Mouse (Mus musculus): ENCODE results near the gene Etnppl.
A peak's percentile ranks its signal among the peaks of the same experiment; 100 is the strongest.

Gene Etnppl

DNA sequence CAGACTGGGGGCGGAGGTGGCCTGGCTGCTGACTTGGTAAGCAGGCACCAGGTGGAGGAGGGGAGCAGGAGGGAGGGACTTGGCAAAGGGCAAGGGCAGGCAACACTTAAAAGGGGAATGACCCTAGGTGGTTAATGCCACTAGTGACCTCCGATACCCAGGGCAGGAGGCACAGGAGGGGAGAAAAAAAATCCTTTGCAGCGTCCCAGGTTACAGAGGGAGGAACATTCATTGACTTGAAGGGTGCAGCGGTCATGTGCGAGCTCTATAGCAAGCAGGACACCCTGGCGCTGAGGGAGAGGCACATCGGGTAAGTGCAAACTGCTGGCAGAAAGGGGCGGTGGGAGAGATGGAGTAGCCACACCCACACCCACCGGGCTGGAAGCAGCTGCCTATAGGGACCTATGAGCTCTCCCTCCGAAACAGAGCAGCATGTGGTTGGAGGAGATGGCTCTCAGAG is at the start of gene Etnppl:
Etnppl (plus strand) TSS at position 10 of the 460 bp plus-strand sequence.
- DNase-seq (ENCODE audit: low spot score), result no peak

- DNase-seq (ENCODE audit: low spot score), result no peak
These were observed 48.7 kb upstream of the Etnppl start for GRCm38 (mm10) chr3:130568331-130569095.

GRCm38 (mm10) chr3:130573243-130573642 is 44.0 kb upstream of the Etnppl start:
- DNase-seq (ENCODE audit: low spot score), result no peak

- DNase-seq (ENCODE audit: low spot score), result peak; percentile 23
These were observed 42.6 kb upstream of the Etnppl start for GRCm38 (mm10) chr3:130574652-130575051.

DNA sequence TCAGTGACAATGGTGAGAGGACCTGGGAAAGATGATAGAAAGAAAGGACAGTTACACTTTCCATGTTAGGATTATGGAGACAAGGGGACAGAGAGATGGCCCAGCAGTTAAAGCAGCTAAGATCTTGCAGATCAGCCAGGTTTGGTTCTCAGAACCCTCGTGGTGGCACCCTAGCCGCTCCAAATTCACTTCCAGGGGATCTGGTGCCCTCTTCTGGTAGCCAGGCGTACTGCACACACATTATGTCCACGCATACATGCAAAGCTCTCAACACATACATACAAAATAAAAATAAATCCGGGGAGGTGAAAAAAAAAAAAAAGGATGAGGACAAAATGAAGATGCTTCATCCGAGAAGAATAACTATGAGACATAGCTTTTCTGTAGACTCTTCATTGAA is 40.6 kb upstream of the Etnppl start:
- DNase-seq (ENCODE audit: low spot score), result no peak

DNA sequence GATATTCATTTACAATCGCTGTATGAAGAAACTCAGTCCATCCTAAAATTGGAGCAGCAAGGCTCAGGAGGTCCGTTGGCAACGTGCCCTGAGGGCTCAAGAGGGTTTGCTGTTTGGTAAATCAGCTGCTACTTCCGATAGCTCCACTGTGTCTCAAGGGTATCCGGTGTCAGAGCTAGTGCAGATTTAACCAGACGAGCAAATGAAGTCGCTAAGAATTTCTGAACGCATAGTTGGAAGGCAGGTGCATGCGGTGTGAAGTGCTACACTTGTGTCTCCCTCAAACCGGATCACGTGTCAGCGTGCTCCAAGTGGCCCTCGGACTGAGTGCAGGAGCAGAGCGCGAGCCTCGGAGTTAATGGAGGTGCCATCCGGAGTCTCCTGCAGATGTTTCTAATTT is 37.7 kb upstream of the Etnppl start:
- no peak for DNase-seq (ENCODE audit: low spot score)

DNA sequence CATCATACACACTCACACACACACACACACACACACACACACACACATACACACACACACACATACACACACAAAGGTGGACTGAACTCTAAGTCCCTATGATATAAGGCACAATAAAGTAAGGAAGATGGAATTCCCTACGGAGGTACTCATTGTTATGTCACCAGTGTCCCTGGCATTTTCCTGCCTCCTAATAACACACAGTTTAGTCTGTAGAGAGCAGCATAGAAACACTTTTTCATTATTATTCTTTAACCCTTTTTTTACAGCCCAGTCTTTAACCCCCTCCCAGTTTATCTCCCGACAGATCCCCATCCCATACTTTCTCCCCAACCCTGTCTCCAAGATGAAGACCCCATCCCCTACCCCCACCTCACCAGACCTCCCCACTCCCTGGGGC is 35.7 kb upstream of the Etnppl start:
- DNase-seq (ENCODE audit: low spot score), result no peak

- DNase-seq (ENCODE audit: low spot score), result no peak
These were observed 34.2 kb upstream of the Etnppl start for GRCm38 (mm10) chr3:130582903-130583664.

GRCm38 (mm10) chr3:130584007-130584406 is 33.2 kb upstream of the Etnppl start:
- DNase-seq (ENCODE audit: low spot score), result no peak

- DNase-seq (ENCODE audit: low spot score), result no peak
These were observed 22.2 kb upstream of the Etnppl start for GRCm38 (mm10) chr3:130595050-130595449.

DNA sequence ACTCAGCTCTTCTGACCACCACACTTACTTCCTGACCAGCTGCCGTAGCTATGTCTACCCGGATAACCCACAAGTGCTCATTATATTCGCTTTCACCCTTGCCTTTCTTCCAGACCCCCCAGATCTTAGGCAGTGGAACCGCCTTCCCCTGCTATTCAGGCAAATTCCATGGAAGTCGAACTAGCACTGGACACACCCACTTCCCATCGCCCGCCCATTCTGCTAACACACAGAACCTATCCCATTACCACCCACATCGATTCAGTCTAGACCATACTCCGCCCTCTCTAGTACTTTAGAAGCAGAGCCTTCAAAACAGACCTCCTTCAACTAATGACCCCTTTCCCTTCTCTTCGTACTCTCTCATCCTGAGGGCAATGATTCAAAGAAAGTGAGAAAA is 15.8 kb upstream of the Etnppl start:
- DNase-seq (ENCODE audit: low spot score), result no peak

GRCm38 (mm10) chr3:130607924-130608323 is 9.3 kb upstream of the Etnppl start:
- peak; percentile 4 for DNase-seq (ENCODE audit: low spot score)

GRCm38 (mm10) chr3:130614444-130614843 is 2.8 kb upstream of the Etnppl start:
- DNase-seq (ENCODE audit: low spot score), result no peak

GRCm38 (mm10) chr3:130615625-130616024 is 1.6 kb upstream of the Etnppl start:
- DNase-seq (ENCODE audit: low spot score), result no peak

DNA sequence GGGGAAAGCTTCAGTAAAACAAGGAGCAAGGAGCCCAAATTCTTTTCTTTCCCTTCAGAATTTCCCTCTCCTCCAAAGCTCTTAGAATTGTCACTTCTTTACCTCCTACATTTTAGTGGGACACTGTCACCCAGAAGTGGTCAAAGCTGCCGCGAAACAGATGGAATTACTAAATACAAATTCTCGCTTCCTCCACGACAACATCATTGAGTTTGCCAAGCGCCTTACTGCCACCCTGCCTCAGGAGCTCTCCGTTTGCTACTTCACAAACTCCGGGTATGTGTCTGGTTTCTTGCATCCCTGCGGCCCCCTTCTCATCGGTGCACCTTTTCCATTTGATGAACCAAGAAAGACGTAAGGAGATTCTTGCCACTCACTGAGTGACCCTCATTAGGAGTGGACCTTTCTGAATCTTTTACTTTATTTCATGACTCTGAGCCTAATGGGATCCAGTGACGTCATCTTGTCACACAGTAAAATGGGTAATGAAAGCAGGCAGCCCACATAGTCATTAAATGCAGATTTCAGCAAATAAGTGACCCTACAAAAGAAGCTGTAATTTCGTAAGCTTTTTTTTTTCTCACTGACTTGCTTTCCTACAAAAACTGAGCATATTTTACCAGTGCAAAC is 3.4 kb downstream of the Etnppl start:
- DNase-seq (ENCODE audit: low spot score), result no peak

DNA sequence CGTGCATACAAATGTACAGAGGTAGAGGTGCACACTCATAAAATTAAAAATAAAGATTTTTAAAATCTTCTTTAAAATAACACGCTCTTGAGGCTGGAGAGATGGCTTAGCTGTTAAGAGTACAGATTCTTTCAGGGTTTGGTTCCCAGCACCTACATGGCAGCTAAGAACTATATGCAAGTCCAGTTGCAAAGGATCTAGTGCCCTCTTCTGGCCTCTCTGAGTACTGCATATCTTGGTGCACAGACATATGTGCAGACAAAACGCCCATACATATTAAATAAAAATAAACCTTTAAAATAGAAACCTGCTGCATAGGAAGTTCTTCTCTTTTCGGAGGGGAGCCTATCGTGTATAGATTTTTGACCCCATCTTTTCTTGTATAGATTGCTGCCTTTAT is 11.1 kb downstream of the Etnppl start:
- no peak for DNase-seq (ENCODE audit: low spot score)

GRCm38 (mm10) chr3:130633859-130634258 is 16.6 kb downstream of the Etnppl start:
- no peak for DNase-seq (ENCODE audit: low spot score)

DNA sequence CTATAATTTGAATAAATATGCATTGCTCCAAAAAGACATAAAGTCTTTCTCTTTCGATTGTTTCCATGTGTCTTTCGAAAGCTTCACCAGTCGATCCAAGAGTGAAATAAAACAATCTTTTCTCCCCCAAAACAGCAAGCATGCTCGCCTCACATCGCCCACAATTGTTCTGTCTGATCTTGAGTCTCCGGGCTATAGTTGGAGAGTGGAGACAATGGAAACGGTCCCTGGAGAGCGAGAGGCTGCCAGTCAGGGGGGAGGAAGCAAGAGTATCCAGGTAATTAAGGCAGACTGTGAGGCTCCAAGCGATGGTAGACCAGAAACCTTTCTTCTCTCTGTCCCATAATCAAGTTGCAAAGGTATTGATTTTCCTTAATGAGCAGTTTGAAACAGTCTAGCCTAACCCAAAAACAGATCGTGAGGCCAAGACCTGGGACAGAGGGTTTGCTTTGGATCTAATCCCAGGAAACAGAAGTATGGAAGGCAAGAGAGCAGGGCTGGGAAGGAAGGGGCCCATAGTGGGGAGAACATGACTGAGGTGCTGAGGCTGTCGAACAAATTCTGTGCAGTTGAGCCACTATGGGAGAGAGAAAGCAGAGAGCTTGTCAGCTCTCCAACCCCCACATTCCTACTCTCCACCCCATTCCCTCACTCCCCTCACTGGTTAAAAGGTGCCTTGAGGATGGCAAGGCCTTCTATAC is 29.0 kb downstream of the Etnppl start:
- DNase-seq (ENCODE audit: low spot score), result no peak

DNA sequence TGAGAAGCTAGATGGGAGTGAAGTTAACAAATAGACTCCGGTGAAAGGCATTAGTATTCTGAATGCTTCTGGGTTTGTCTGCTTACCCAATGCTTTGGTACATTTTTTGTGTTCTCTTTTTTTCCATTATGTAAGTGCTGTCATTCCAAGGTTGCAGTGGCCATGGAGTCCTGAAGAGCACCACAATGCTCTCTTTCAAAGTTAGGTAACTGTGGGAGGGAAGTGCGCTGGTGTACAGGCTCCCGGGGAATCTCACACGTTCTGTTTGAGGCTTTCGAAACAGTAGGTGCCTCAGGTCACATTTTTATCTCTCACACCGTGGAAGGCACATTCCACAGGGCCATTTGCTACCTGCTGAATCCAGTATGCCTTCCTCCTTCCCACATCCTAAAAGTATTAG is 32.3 kb downstream of the Etnppl start:
- no peak for DNase-seq (ENCODE audit: low spot score)

DNA sequence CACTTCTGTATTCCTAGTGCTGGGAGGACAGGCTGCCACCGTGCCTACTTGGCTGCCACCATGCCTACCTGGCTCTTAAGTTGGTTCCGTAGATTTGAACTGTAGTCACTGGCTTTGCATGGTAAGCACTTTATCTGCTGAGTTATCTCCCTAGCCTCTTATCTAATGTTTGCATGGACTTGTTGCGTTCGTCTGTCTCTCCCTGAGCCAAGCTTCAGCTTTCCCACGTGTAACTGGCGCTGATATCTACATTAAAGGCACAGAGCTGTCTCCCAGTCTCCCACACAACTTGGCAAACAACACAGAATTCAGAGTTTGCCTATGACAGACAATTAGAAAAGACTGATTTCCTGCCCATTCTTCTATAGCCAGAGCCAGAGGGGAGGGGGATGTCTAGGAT is 43.4 kb downstream of the Etnppl start:
- no peak for DNase-seq (ENCODE audit: low spot score)

DNA sequence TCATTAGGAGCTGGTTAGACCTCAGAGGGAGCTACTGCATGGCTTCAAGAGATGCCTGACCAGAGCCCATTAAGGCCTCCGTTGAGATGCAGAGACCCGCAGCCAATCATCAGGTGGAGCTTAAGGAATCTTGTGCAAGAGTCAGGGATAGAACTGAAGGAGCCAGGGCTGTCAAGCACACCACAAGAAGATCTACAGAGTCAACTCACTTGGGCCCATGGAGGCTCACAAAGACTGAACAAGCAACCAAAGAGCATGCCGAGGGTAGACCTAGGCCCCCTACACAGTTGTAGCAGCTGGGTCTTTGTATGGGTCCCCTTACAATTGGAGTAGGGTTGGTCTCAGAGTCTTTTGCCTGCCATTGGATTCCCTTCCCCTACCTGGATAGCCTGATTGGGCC is 45.2 kb downstream of the Etnppl start:
- DNase-seq (ENCODE audit: low spot score), result no peak

DNA sequence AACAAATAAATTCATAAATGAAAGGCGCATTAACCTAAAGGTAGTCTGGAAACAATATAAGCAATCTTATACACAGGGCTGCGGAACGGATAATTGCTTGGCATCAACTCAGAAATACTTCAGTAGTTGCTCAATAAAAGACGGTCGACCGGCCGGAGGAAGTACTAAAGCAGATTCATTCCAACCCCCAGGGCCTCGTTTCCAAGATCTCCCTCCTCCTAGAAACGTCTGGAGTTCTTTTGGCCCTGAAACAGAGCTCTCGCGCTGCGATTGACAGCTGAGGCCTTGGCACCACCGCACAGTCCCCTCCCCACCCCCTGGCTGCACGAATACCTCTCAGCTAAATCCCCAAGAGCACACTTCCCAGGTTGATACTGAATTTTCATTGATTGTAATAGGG is 54.0 kb downstream of the Etnppl start:
- no peak for DNase-seq (ENCODE audit: low spot score)
